Comparison of ENCODE assay signal across 8 mouse cellular contexts in genomic region chr1:162217340-162217974, GRCm38 (mm10).
DNase-seq lines count a peak whose midpoint lies in the region; ATAC-seq and TF ChIP-seq lines count a peak whose summit lies in the region.

No protein-coding gene starts in this region.

- H3K9me3 ChIP-seq in forebrain, embryonic 12.5 days: no peaks in the 10 kb centered on the region
- H3K9me3 ChIP-seq in forebrain, embryonic 15.5 days: no peaks in the 10 kb centered on the region
- H3K9me3 ChIP-seq in heart, embryonic 12.5 days (replicated peaks): no peaks in the 10 kb centered on the region
- no peaks in the 10 kb centered on the region for H3K9me3 ChIP-seq in kidney, embryonic 14.5 days (ENCODE audit: control insufficient read depth, low read length)
- H3K9me3 ChIP-seq in lung, postnatal 0 days (ENCODE audit: low read length): no peaks in the 10 kb centered on the region

- DNase-seq in lung, postnatal 0 days (ENCODE audit: low spot score): peak; percentile 94
- DNase-seq in urinary bladder, postnatal 14 days (ENCODE audit: low spot score): peak; percentile 67
- no peak for DNase-seq in left cerebral cortex, adult 8-10 months (ENCODE audit: low spot score in 2 of 2)
- DNase-seq in layer of hippocampus, adult 8-10 months (ENCODE audit: low spot score in 2 of 2): no peak

- no peak overlapping the region for H3K4me2 ChIP-seq in forebrain, embryonic 12.5 days
- no peak overlapping the region for H3K4me2 ChIP-seq in forebrain, embryonic 15.5 days (replicated peaks)
- H3K4me2 ChIP-seq in heart, embryonic 12.5 days: peak overlapping the region; percentile 49
- H3K4me2 ChIP-seq in kidney, embryonic 14.5 days (replicated peaks; ENCODE audit: low read depth, low read length): peak overlapping the region; percentile 33
- H3K4me2 ChIP-seq in lung, postnatal 0 days (replicated peaks; ENCODE audit: low read depth, low read length): peak overlapping the region; percentile 47

- peak overlapping the region; percentile 54 for H3K27ac ChIP-seq in forebrain, embryonic 12.5 days
- no peak overlapping the region for H3K27ac ChIP-seq in forebrain, embryonic 15.5 days (replicated peaks)
- peak overlapping the region; percentile 97 for H3K27ac ChIP-seq in heart, embryonic 12.5 days (ENCODE audit: poor library complexity, severe bottlenecking)
- H3K27ac ChIP-seq in kidney, embryonic 14.5 days (ENCODE audit: low read depth, low read length): peak overlapping the region; percentile 99
- peak overlapping the region; percentile 95 for H3K27ac ChIP-seq in lung, postnatal 0 days (ENCODE audit: low read length)

- no peaks in the 10 kb centered on the region for H3K36me3 ChIP-seq in forebrain, embryonic 12.5 days (replicated peaks)
- H3K36me3 ChIP-seq in forebrain, embryonic 15.5 days: no peaks in the 10 kb centered on the region
- H3K36me3 ChIP-seq in heart, embryonic 12.5 days: no peaks in the 10 kb centered on the region
- H3K36me3 ChIP-seq in kidney, embryonic 14.5 days (ENCODE audit: control insufficient read depth, insufficient read depth, low read length): no peaks in the 10 kb centered on the region; the same call in 1 of the 2 replicates
- no peaks in the 10 kb centered on the region for H3K36me3 ChIP-seq in lung, postnatal 0 days (ENCODE audit: insufficient read depth, low read length)

- ATAC-seq in forebrain, embryonic 12.5 days (ENCODE audit: low FRiP score): 0 out of 2 replicates have a peak, but pooled peaks have one; percentile 41
- ATAC-seq in forebrain, embryonic 15.5 days (replicated peaks): no peak
- ATAC-seq in heart, embryonic 12.5 days (ENCODE audit: insufficient number of reproducible peaks, low FRiP score): peak; percentile 80
- ATAC-seq in kidney, embryonic 14.5 days (ENCODE audit: low FRiP score, low TSS enrichment): peak; percentile 94
- peak; percentile 96 for ATAC-seq in lung, postnatal 0 days

- peak overlapping the region; percentile 18; the same call in 1 of the 2 replicates for H3K4me3 ChIP-seq in forebrain, embryonic 12.5 days (replicated peaks)
- H3K4me3 ChIP-seq in forebrain, embryonic 15.5 days: no peak overlapping the region
- peak overlapping the region; percentile 49 for H3K4me3 ChIP-seq in heart, embryonic 12.5 days
- peak overlapping the region; percentile 57 for H3K4me3 ChIP-seq in kidney, embryonic 14.5 days (ENCODE audit: low read length)
- H3K4me3 ChIP-seq in lung, postnatal 0 days (ENCODE audit: low read depth, low read length): peak overlapping the region; percentile 42

- 70% methylated on average over 15 of the region's 15 CpGs for WGBS in forebrain, embryonic 12.5 days
- 84% methylated on average over 15 of the region's 15 CpGs for WGBS in forebrain, embryonic 15.5 days
- WGBS in heart, embryonic 12.5 days: 41% methylated on average over 15 of the region's 15 CpGs
- WGBS in kidney, embryonic 14.5 days: 32% methylated on average over 15 of the region's 15 CpGs
- WGBS in lung, postnatal 0 days: 40% methylated on average over 15 of the region's 15 CpGs

- TF ChIP-seq CTCF in lung, postnatal 0 days (IDR thresholded peaks at IDR 0.05): no peak

- TF ChIP-seq EP300 in lung, postnatal 0 days (IDR thresholded peaks at IDR 0.05): peak; percentile 68

- 0 out of 2 replicates have a peak, but pooled peaks cover 5% of the 10 kb centered on the region for H3K27me3 ChIP-seq in forebrain, embryonic 12.5 days
- H3K27me3 ChIP-seq in forebrain, embryonic 15.5 days: no peaks in the 10 kb centered on the region
- H3K27me3 ChIP-seq in heart, embryonic 12.5 days (replicated peaks): no peaks in the 10 kb centered on the region
- no peaks in the 10 kb centered on the region for H3K27me3 ChIP-seq in kidney, embryonic 14.5 days (ENCODE audit: control insufficient read depth, insufficient read depth, low read length)
- no peaks in the 10 kb centered on the region for H3K27me3 ChIP-seq in lung, postnatal 0 days (replicated peaks; ENCODE audit: insufficient read depth, low read length)

- no peak overlapping the region for H3K9ac ChIP-seq in forebrain, embryonic 12.5 days
- H3K9ac ChIP-seq in forebrain, embryonic 15.5 days (replicated peaks): no peak overlapping the region
- peak overlapping the region; percentile 78 for H3K9ac ChIP-seq in heart, embryonic 12.5 days
- H3K9ac ChIP-seq in kidney, embryonic 14.5 days (ENCODE audit: low read depth, low read length): peak overlapping the region; percentile 84
- peak overlapping the region; percentile 60 for H3K9ac ChIP-seq in lung, postnatal 0 days (replicated peaks; ENCODE audit: low read depth)

- 0 out of 2 replicates have a peak, but pooled peaks cover 3% of the 10 kb centered on the region for H3K4me1 ChIP-seq in forebrain, embryonic 12.5 days
- no peaks in the 10 kb centered on the region for H3K4me1 ChIP-seq in forebrain, embryonic 15.5 days
- peaks cover 25% of the 10 kb centered on the region for H3K4me1 ChIP-seq in heart, embryonic 12.5 days (replicated peaks)
- H3K4me1 ChIP-seq in kidney, embryonic 14.5 days (ENCODE audit: control insufficient read depth, insufficient read depth, low read length): peaks cover 12% of the 10 kb centered on the region
- no peaks in the 10 kb centered on the region for H3K4me1 ChIP-seq in lung, postnatal 0 days (ENCODE audit: insufficient read depth, low read depth, low read length)

Comparison
In these comparisons a context has a peak if more than half of its experiments do, and no peak if none do; other contexts are left out.
1. H3K4me2 ChIP-seq: peak in heart, embryonic 12.5 days (single experiment), kidney, embryonic 14.5 days (single experiment) and lung, postnatal 0 days (single experiment); none in forebrain, embryonic 12.5 days (single experiment) and forebrain, embryonic 15.5 days (single experiment).
2. H3K9ac ChIP-seq: peak in heart, embryonic 12.5 days (single experiment), kidney, embryonic 14.5 days (single experiment) and lung, postnatal 0 days (single experiment); none in forebrain, embryonic 12.5 days (single experiment) and forebrain, embryonic 15.5 days (single experiment).
3. DNase-seq: peak in lung, postnatal 0 days (single experiment) and urinary bladder, postnatal 14 days (single experiment); none in left cerebral cortex, adult 8-10 months (0 of 2) and layer of hippocampus, adult 8-10 months (0 of 2).